Mouse (Mus musculus) liver, embryonic 15.5 days (tissue): ENCODE measurements around the gene Fam129c. TPM values are rescaled to one million over a fixed set of nuclear protein-coding genes. Genes with fewer than 3 reads are reported as not detected.

ENCODE experiments used
- ATAC-seq: fragments of 200-750 bp; cut with Nextera tagmentation; 2 replicates; pipeline ENCODE4 v1.8.0; 2017; ENCODE audit warnings: moderate number of reproducible peaks, mild to moderate bottlenecking, moderate library complexity; ENCODE audit not compliant: insufficient read depth
- H3K27ac ChIP-seq: fragments of 300-500 bp; sonication (generic); replicated peaks from 2 replicates; pipeline ENCODE4 v1.5.1; 2015; ENCODE audit warnings: mild to moderate bottlenecking, inconsistent platforms
- H3K27me3 ChIP-seq: fragments of 300-500 bp; sonication (generic); 2 replicates; pipeline ENCODE4 v1.6.1; 2015; ENCODE audit warnings: mild to moderate bottlenecking, inconsistent platforms
- H3K36me3 ChIP-seq: fragments of 300-500 bp; sonication (generic); replicated peaks from 2 replicates; pipeline ENCODE4 v1.6.1; 2015; ENCODE audit warnings: moderate library complexity, mild to moderate bottlenecking, inconsistent platforms
- H3K4me1 ChIP-seq: fragments of 300-500 bp; sonication (generic); replicated peaks from 2 replicates; pipeline ENCODE4 v1.6.1; 2015; ENCODE audit warnings: inconsistent platforms
- H3K4me2 ChIP-seq: fragments of 300-500 bp; sonication (generic); 2 replicates; pipeline ENCODE4 v1.6.1; 2015; ENCODE audit warnings: moderate library complexity, mild to moderate bottlenecking, inconsistent platforms
- H3K4me3 ChIP-seq: fragments of 300-500 bp; sonication (generic); replicated peaks from 2 replicates; pipeline ENCODE4 v1.5.1; 2015; ENCODE audit warnings: mild to moderate bottlenecking, inconsistent platforms
- H3K9ac ChIP-seq: fragments of 300-500 bp; sonication (generic); 2 replicates; pipeline ENCODE4 v1.6.1; 2015; ENCODE audit warnings: moderate library complexity, mild to moderate bottlenecking, inconsistent platforms
- H3K9me3 ChIP-seq: fragments of 300-500 bp; sonication (generic); replicated peaks from 2 replicates; pipeline ENCODE4 v1.6.1; 2016; ENCODE audit warnings: inconsistent platforms
- WGBS: fragments of 180-500 bp; shearing (Covaris S2); methylation state at CpG from one replicate; pipeline ENCODE4 v1.1.7; 2015; ENCODE audit warnings: mixed read lengths; ENCODE audit not compliant: insufficient replicate concordance; 5-methylcytosine and 5-hydroxymethylcytosine counted together
- polyA plus RNA-seq: library from polyadenylated mRNA; unstranded; fragments of >200 nt; fragmentation: Nextera tagmentation; extraction: Ambion mirVana; gene quantifications from 2 replicates; pipeline ENCODE4 v1.2.1, GENCODE M21; 2015

The Fam129c gene
- polyA plus RNA-seq, 1 experiment from 2014 or later: 0.99 TPM

- H3K27ac ChIP-seq: peak within 1 kb of the TSS; percentile 77
- H3K9ac ChIP-seq: peak within 1 kb of the TSS; percentile 81
- peak within 1 kb of the TSS; percentile 99 for H3K4me2 ChIP-seq
- H3K4me1 ChIP-seq: peaks cover 40% of the 10 kb centered on the region
- under 1% methylated on average over 82 of the region's 82 CpGs for WGBS
- peak; percentile 99 for ATAC-seq
- H3K9me3 ChIP-seq: no peaks in the 10 kb centered on the region
- H3K36me3 ChIP-seq: peaks cover 28% of the 10 kb centered on the region
- H3K4me3 ChIP-seq: peak within 1 kb of the TSS; percentile 83
- H3K27me3 ChIP-seq: no peaks in the 10 kb centered on the region
These were observed 13.6 kb downstream of the Fam129c start, which contains the start of gene Colgalt1 for GRCm38 (mm10) chr8:71610822-71611651. Colgalt1 (plus strand) TSS chr8:71610998.

- Histone ChIP-seq H3K9me3 (no peaks in the 10 kb centered on the region), H3K27me3 (no peaks in the 10 kb centered on the region), H3K36me3 (peaks cover 39% of the 10 kb centered on the region), H3K4me2 (peak overlapping the region; percentile 99), H3K9ac (peak overlapping the region; percentile 81), H3K4me3 (peak overlapping the region; percentile 83), H3K4me1 (peaks cover 40% of the 10 kb centered on the region), H3K27ac (peak overlapping the region; percentile 11; the same call in 1 of the 2 replicates)
- WGBS: 37% methylated on average over 5 of the region's 5 CpGs
- no peak for ATAC-seq
These were observed 14.7 kb downstream of the Fam129c start for GRCm38 (mm10) chr8:71612141-71612540.

DNA sequence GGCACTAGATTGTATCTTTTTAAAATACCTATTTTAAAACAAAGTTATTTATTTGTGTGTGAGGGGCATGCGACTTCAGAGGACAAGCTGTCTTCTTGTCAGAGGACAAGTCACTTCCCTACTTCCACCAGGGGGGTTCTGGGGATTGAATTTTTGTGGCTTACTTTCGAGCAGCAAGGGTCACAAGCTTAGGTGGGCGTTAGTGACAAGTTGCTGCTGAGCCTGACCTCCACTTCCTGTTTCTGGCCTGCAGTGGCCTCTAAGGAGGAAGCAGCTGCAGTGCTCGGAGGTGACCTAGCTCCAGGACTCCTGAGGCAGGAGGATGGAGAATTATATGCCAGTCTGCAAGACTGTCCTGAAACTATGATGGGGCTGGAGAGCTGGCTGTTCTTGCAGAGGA is 16.0 kb downstream of the Fam129c start:
- Histone ChIP-seq H3K4me3 (no peak overlapping the region), H3K9ac (no peak overlapping the region), H3K27me3 (no peaks in the 10 kb centered on the region), H3K27ac (no peak overlapping the region; the same call in 1 of the 2 replicates), H3K4me2 (no peak overlapping the region; the same call in 1 of the 2 replicates), H3K4me1 (peaks cover 40% of the 10 kb centered on the region), H3K9me3 (no peaks in the 10 kb centered on the region), H3K36me3 (peaks cover 52% of the 10 kb centered on the region)
- 33% methylated on average over 4 of the region's 4 CpGs for WGBS
- ATAC-seq: no peak

DNA sequence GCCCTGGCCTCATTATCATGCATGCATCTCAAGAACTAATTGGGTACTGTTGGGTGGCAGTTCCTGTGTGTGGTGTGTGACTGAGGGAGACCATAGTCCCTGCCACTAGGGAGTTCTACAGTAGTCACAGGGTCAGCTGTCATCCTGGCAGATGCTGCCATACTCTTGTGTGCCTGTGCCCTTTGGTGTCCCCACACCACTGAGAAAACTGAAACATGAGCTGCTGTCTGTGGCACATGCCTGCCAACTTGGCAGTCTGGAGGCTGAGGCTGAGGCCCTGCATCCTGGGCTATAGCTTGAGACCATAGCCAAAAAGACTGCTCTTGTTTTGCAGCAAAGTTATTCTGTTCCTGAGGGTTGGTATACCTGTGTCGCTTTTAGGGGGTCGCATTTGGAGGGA is 22.3 kb downstream of the Fam129c start:
- Histone ChIP-seq H3K4me3 (no peak overlapping the region), H3K27ac (no peak overlapping the region), H3K9me3 (peaks cover 10% of the 10 kb centered on the region; the same call in 1 of the 2 replicates), H3K36me3 (peaks cover 95% of the 10 kb centered on the region), H3K27me3 (no peaks in the 10 kb centered on the region), H3K4me1 (no peaks in the 10 kb centered on the region), H3K9ac (no peak overlapping the region), H3K4me2 (no peak overlapping the region)
- ATAC-seq: no peak
- 76% methylated on average over 2 of the region's 2 CpGs for WGBS

- Histone ChIP-seq H3K4me3 (no peak overlapping the region), H3K9ac (no peak overlapping the region), H3K4me2 (no peak overlapping the region), H3K36me3 (peaks cover 55% of the 10 kb centered on the region), H3K27me3 (peaks cover 14% of the 10 kb centered on the region), H3K9me3 (peaks cover 10% of the 10 kb centered on the region; the same call in 1 of the 2 replicates), H3K4me1 (peaks cover 31% of the 10 kb centered on the region), H3K27ac (no peak overlapping the region)
- 54% methylated on average over 1 of the region's 1 CpGs for WGBS
- ATAC-seq: no peak
These were observed 27.6 kb downstream of the Fam129c start for GRCm38 (mm10) chr8:71625088-71625487.

- Histone ChIP-seq H3K36me3 (peaks cover 38% of the 10 kb centered on the region), H3K27ac (no peak overlapping the region), H3K4me3 (no peak overlapping the region), H3K27me3 (peaks cover 31% of the 10 kb centered on the region), H3K9me3 (peaks cover 10% of the 10 kb centered on the region; the same call in 1 of the 2 replicates), H3K4me2 (no peak overlapping the region), H3K4me1 (peaks cover 32% of the 10 kb centered on the region), H3K9ac (no peak overlapping the region)
- WGBS: 69% methylated on average over 9 of the region's 9 CpGs
- no peak for ATAC-seq
These were observed 29.3 kb downstream of the Fam129c start for GRCm38 (mm10) chr8:71626753-71627152.

DNA sequence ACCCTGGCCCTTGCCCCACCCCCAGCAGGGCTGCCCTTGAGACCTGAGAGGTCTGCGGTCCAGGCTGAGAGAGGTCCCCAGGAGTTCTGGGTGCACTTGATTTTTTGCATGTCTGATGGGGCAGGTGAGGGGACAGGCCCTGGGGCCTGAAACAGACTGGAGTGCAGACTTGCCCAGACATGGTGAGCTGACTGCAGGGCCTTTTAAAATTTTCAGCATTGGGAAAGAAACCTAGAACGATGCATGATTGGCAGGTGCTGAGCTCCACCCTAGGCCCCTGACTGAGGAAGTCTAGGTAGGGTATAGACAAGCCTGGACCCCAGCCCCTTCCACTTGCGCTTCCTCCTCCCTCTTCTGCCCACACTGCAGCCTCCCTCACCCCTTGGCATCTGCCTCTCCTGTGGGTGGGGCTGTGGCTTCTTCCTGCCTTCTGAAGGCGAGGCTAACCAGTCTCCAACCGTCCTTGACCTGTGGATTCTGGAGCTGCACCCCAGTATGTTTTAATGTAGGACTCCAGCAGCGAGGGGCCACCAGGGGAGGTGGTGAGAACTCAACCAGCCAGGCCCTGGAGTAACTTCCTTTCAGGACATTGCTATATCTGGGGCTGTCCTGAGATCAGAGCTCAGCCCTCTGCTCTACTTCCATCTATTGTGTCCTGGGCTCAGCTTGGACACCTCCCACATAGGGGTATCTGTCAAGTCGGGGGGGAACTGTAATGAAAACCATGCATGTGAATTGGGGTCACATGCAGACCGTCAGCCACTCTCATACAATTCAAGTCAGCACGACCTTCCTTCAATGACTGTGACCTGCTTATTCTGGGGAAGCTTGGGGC is 30.0 kb downstream of the Fam129c start:
- H3K9ac ChIP-seq: no peak overlapping the region
- H3K4me2 ChIP-seq: no peak overlapping the region; the same call in 1 of the 2 replicates
- H3K27me3 ChIP-seq: peaks cover 38% of the 10 kb centered on the region
- 25% methylated on average over 9 of the region's 9 CpGs for WGBS
- peak overlapping the region; percentile 64; the same call in 1 of the 2 replicates for H3K27ac ChIP-seq
- H3K4me3 ChIP-seq: no peak overlapping the region
- peaks cover 32% of the 10 kb centered on the region for H3K4me1 ChIP-seq
- H3K36me3 ChIP-seq: peaks cover 31% of the 10 kb centered on the region
- ATAC-seq: no peak
- H3K9me3 ChIP-seq: peaks cover 3% of the 10 kb centered on the region; the same call in 1 of the 2 replicates

- H3K4me3 ChIP-seq: peak overlapping the region; percentile 56
- ATAC-seq: no peak
- no peaks in the 10 kb centered on the region for H3K9me3 ChIP-seq
- peak overlapping the region; percentile 90 for H3K4me2 ChIP-seq
- H3K27me3 ChIP-seq: peaks cover 48% of the 10 kb centered on the region
- H3K36me3 ChIP-seq: peaks cover 20% of the 10 kb centered on the region
- WGBS: 5% methylated on average over 16 of the region's 16 CpGs
- 0 out of 2 replicates have a peak overlapping the region, but pooled peaks have one; percentile 7 for H3K27ac ChIP-seq
- H3K9ac ChIP-seq: peak overlapping the region; percentile 44
- H3K4me1 ChIP-seq: peaks cover 34% of the 10 kb centered on the region
These were observed 31.1 kb downstream of the Fam129c start for GRCm38 (mm10) chr8:71628396-71629095.

DNA sequence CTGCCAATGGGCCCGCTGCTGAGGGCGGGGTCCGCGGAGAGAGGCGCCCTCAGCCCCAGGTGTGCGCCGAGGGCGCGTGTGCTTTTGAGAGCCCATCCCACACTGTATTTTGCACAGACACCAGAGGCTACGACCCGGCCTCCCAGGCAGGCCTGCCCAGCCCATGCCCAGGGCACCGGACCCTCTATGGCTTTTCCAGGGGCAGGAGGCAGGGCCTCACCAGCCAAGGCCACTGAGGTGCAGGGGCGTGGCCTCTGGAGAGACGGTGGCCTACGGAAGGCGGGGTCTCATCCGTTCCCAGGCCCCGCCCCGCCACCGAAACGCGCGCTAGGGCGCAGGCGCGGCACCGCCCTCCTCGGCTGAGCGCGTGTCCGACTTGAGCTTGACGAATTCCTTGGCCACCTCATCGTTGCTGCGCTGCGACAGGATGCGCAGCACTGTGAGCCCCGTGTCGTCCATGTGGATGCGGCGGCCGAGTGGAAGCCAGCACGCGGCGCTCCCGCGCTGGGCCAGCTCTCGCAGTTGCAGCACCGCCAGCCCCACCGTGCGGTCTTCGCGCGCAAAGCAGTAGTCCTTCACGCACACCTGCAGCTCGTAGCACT is 31.7 kb downstream of the Fam129c start:
- Histone ChIP-seq H3K4me3 (peak overlapping the region; percentile 56), H3K4me2 (peak overlapping the region; percentile 90), H3K9me3 (no peaks in the 10 kb centered on the region), H3K36me3 (peaks cover 14% of the 10 kb centered on the region), H3K27ac (peak overlapping the region; percentile 7; the same call in 1 of the 2 replicates), H3K27me3 (peaks cover 54% of the 10 kb centered on the region), H3K4me1 (peaks cover 41% of the 10 kb centered on the region), H3K9ac (peak overlapping the region; percentile 44)
- under 1% methylated on average over 55 of the region's 55 CpGs for WGBS
- ATAC-seq: peak; percentile 69

DNA sequence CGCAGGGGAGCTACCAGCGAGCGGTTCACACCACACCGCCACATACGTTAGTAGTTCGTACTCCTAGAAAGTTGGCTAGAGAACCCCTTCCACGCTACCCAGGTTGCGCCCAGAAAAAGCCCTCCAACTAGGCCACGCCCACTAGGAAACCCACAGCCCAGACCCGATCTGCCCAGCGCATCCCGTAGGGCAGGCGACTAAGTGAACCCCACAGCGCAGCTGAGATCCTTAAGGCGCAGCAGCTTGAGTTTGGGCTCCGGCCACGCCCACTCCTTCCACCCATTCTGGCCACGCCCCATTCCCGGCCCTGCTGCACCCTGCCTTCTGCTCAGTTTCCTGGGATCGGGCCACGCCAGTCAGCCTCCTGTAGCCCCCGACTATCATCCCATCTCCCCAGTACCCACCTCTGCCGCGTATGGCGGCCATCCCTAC is 32.3 kb downstream of the Fam129c start:
- H3K9ac ChIP-seq: 0 out of 2 replicates have a peak overlapping the region, but pooled peaks have one; percentile 18
- H3K9me3 ChIP-seq: no peaks in the 10 kb centered on the region
- WGBS: 4% methylated on average over 25 of the region's 25 CpGs
- H3K27me3 ChIP-seq: peaks cover 60% of the 10 kb centered on the region
- H3K27ac ChIP-seq: no peak overlapping the region; the same call in 1 of the 2 replicates
- H3K4me3 ChIP-seq: peak overlapping the region; percentile 56
- H3K4me2 ChIP-seq: peak overlapping the region; percentile 90
- peak; percentile 23; the same call in 1 of the 2 replicates for ATAC-seq
- peaks cover 8% of the 10 kb centered on the region; the same call in 1 of the 2 replicates for H3K36me3 ChIP-seq
- peaks cover 45% of the 10 kb centered on the region for H3K4me1 ChIP-seq
